Mouse (Mus musculus): ENCODE results near the gene Hist1h3b. TPM values are rescaled to one million over a fixed set of nuclear protein-coding genes. Genes with fewer than 3 reads are reported as not detected.

Hist1h3b gene
- polyA plus RNA-seq, 1 experiment from 2014 or later, result 5.8 TPM

DNA sequence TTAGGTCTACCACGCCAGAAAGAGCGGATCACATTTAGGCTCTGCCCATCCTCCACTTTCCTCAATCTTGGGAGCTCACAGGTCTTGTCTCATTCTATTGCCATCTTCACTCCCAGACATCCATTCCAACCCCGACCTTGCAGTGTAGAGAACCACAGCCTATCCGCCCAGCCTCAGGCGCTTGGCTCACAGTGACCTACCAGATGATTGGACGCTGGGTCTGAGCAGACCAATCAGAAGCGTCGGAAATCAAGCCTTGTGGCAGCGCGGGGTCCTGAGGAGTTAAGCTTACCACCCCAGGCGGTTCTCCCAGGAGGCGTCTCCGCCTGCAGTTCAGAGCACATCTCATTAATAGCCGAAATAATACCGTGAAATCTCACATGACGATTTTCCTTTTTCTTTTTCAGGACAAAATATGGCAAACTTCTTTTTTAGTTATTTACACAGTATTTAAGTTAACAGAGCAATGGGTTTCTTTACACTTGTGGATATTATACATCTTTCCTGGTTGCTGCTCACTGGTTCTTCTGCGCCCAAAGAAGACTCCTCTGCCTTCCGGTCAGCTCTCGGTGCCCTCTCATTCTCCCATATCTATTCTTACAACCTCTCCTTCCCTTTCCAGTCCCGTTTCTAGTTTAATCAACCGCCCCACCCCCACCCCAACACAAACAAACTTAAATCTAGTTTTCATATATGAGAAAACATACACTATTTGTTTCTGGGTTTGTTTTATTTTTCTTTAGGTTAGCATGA lies 20.7 kb downstream of the Hist1h3b start:
- H3K27me3 ChIP-seq (replicated peaks), result no peaks in the 10 kb centered on the region
- no peaks in the 10 kb centered on the region for H3K36me3 ChIP-seq
- no peak overlapping the region for H3K9ac ChIP-seq
- peak overlapping the region; percentile 41 for H3K4me2 ChIP-seq (replicated peaks)
- ATAC-seq (ENCODE audit: low FRiP score, low read depth), result peak; percentile 90
- no peak overlapping the region for H3K27ac ChIP-seq
- WGBS, result 32% methylated on average over 21 of the region's 21 CpGs
- H3K4me3 ChIP-seq, result no peak overlapping the region
- H3K4me1 ChIP-seq, result peaks cover 6% of the 10 kb centered on the region
- no peaks in the 10 kb centered on the region for H3K9me3 ChIP-seq

DNA sequence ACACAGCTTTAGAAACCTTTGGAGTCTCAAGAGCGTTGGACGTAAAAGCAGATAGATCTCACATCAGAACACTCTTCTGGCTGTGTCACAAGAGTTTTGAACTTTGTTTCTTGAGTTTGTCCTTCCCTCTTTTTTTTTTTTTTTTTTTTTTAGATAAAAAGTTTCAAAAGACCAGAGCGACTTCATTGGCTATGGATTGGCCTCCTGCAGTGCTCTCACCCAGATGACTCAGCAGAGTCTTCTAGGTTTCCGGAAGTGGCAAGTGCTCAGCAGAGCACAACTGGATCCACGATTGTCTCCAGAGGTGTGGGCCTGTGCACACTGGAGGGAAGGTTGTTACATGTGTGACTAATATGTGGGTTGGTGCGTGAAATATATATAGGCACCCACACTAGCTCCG lies 26.3 kb downstream of the Hist1h3b start:
- Histone ChIP-seq H3K9me3 (no peaks in the 10 kb centered on the region), H3K27me3 (replicated peaks) (no peaks in the 10 kb centered on the region), H3K9ac (no peak overlapping the region), H3K4me2 (replicated peaks) (no peak overlapping the region), H3K4me3 (no peak overlapping the region), H3K27ac (no peak overlapping the region), H3K36me3 (no peaks in the 10 kb centered on the region), H3K4me1 (no peaks in the 10 kb centered on the region)
- 92% methylated on average over 7 of the region's 7 CpGs for WGBS
- no peak for ATAC-seq (ENCODE audit: low FRiP score, low read depth)

DNA sequence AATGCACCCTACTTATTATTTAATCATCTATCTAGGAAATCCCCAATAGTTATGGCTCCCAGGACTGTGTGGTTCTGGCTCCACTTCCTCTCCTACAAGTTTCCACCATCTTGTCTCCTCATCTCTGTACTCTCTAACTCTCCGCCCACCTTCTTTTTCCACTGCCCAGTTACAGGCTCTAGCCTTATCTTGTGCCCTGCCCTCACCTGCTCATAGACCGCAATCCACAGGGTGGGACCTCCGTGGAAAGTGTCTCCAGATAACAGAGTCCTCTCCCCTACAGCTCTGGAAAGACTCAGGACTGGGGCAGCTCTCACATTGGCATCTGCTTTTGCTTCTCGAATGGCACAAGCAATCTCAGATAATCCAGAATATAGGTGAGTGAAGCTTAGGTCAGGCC lies 27.0 kb downstream of the Hist1h3b start:
- ATAC-seq (ENCODE audit: low FRiP score, low read depth), result no peak
- no peak overlapping the region for H3K4me2 ChIP-seq (replicated peaks)
- no peak overlapping the region for H3K4me3 ChIP-seq
- H3K36me3 ChIP-seq, result no peaks in the 10 kb centered on the region
- H3K27ac ChIP-seq, result no peak overlapping the region
- WGBS, result 86% methylated on average over 4 of the region's 4 CpGs
- no peak overlapping the region for H3K9ac ChIP-seq
- H3K27me3 ChIP-seq (replicated peaks), result no peaks in the 10 kb centered on the region
- H3K4me1 ChIP-seq, result no peaks in the 10 kb centered on the region
- H3K9me3 ChIP-seq, result no peaks in the 10 kb centered on the region

GRCm38 (mm10) chr13:23792520-23792919 lies 40.5 kb downstream of the Hist1h3b start:
- Histone ChIP-seq H3K9me3 (no peaks in the 10 kb centered on the region), H3K4me1 (no peaks in the 10 kb centered on the region), H3K36me3 (no peaks in the 10 kb centered on the region), H3K4me2 (replicated peaks) (no peak overlapping the region), H3K4me3 (no peak overlapping the region), H3K27me3 (replicated peaks) (no peaks in the 10 kb centered on the region), H3K27ac (no peak overlapping the region), H3K9ac (no peak overlapping the region)
- ATAC-seq (ENCODE audit: low FRiP score, low read depth), result peak; percentile 58; the same call in 1 of the 2 replicates
- WGBS, result 48% methylated on average over 2 of the region's 2 CpGs

- no peaks in the 10 kb centered on the region for H3K9me3 ChIP-seq
- no peak overlapping the region for H3K27ac ChIP-seq
- ATAC-seq (ENCODE audit: low FRiP score, low read depth), result no peak
- H3K27me3 ChIP-seq (replicated peaks), result no peaks in the 10 kb centered on the region
- no peak overlapping the region for H3K4me3 ChIP-seq
- H3K4me2 ChIP-seq (replicated peaks), result no peak overlapping the region
- no peaks in the 10 kb centered on the region for H3K36me3 ChIP-seq
- H3K9ac ChIP-seq, result no peak overlapping the region
- WGBS, result 83% methylated on average over 5 of the region's 5 CpGs
- no peaks in the 10 kb centered on the region for H3K4me1 ChIP-seq
These were observed 47.3 kb downstream of the Hist1h3b start for GRCm38 (mm10) chr13:23799405-23799804.

Small RNA genes lying within 50 kb of the gene (microRNA-seq; reads per million reads assigned to microRNA genes)
- not detected for gene Gm44314
- not detected for gene Gm44484

Other genes with a start within 250 kb of the Hist1h3b start
- 4.6 and 6.6 TPM in 2 replicates for gene Hist1h4h, start 221.2 kb upstream of the Hist1h3b start, polyA plus RNA-seq (2016; fragmentation: Nextera tagmentation; extraction: Ambion mirVana)
- 2.7 and 5.6 TPM in 2 replicates for gene Hist1h2af, start 218.4 kb upstream of the Hist1h3b start, polyA plus RNA-seq (2016; fragmentation: Nextera tagmentation; extraction: Ambion mirVana)
- 3.0 and 5.4 TPM in 2 replicates for gene Hist1h3g, start 216.8 kb upstream of the Hist1h3b start, polyA plus RNA-seq (2016; fragmentation: Nextera tagmentation; extraction: Ambion mirVana)
- gene Hist1h2bh, start 208.9 kb upstream of the Hist1h3b start, polyA plus RNA-seq (2016; fragmentation: Nextera tagmentation; extraction: Ambion mirVana), result 0.63 TPM in 2 replicates
- 0.60 and 0.63 TPM in 2 replicates for gene Hist1h3f, start 208.2 kb upstream of the Hist1h3b start, polyA plus RNA-seq (2016; fragmentation: Nextera tagmentation; extraction: Ambion mirVana)
- 0.79 and 1.00 TPM in 2 replicates for gene Hist1h4f, start 200.6 kb upstream of the Hist1h3b start, polyA plus RNA-seq (2016; fragmentation: Nextera tagmentation; extraction: Ambion mirVana)
- 0.30 and 0.37 TPM in 2 replicates for gene Hist1h1d, start 199.0 kb upstream of the Hist1h3b start, polyA plus RNA-seq (2016; fragmentation: Nextera tagmentation; extraction: Ambion mirVana)
- 5.1 and 7.4 TPM in 2 replicates for gene Hist1h3e, start 189.9 kb upstream of the Hist1h3b start, polyA plus RNA-seq (2016; fragmentation: Nextera tagmentation; extraction: Ambion mirVana)
- gene Hist1h2ae, start 181.0 kb upstream of the Hist1h3b start, polyA plus RNA-seq (2016; fragmentation: Nextera tagmentation; extraction: Ambion mirVana), result 52.5 and 96.7 TPM in 2 replicates
- 8.8 and 11.8 TPM in 2 replicates for gene Hist1h2bg, start 180.9 kb upstream of the Hist1h3b start, polyA plus RNA-seq (2016; fragmentation: Nextera tagmentation; extraction: Ambion mirVana)
- 3.4 and 6.6 TPM in 2 replicates for gene Hist1h2bf, start 178.1 kb upstream of the Hist1h3b start, polyA plus RNA-seq (2016; fragmentation: Nextera tagmentation; extraction: Ambion mirVana)
- gene Hist1h2ad, start 177.9 kb upstream of the Hist1h3b start, polyA plus RNA-seq (2016; fragmentation: Nextera tagmentation; extraction: Ambion mirVana), result 0.86 and 2.8 TPM in 2 replicates
- 3.8 and 4.9 TPM in 2 replicates for gene Hist1h3d, start 176.5 kb upstream of the Hist1h3b start, polyA plus RNA-seq (2016; fragmentation: Nextera tagmentation; extraction: Ambion mirVana)
- gene Hist1h4d, start 170.7 kb upstream of the Hist1h3b start, polyA plus RNA-seq (2016; fragmentation: Nextera tagmentation; extraction: Ambion mirVana), result 65.8 and 97.5 TPM in 2 replicates
- 1.9 and 2.1 TPM in 2 replicates for gene Hist1h2be, start 131.1 kb upstream of the Hist1h3b start, polyA plus RNA-seq (2016; fragmentation: Nextera tagmentation; extraction: Ambion mirVana)
- gene Hist1h1e, start 129.7 kb upstream of the Hist1h3b start, polyA plus RNA-seq (2016; fragmentation: Nextera tagmentation; extraction: Ambion mirVana), result 12.8 and 20.3 TPM in 2 replicates
- gene Hist1h2ac, start 68.3 kb upstream of the Hist1h3b start, polyA plus RNA-seq (2016; fragmentation: Nextera tagmentation; extraction: Ambion mirVana), result 0.66 and 0.74 TPM in 2 replicates
- gene Hist1h2bc, start 68.1 kb upstream of the Hist1h3b start, polyA plus RNA-seq (2016; fragmentation: Nextera tagmentation; extraction: Ambion mirVana), result 28.0 and 29.4 TPM in 2 replicates
- gene Hist1h1t, start 56.5 kb upstream of the Hist1h3b start, polyA plus RNA-seq (2016; fragmentation: Nextera tagmentation; extraction: Ambion mirVana), result 0.23 TPM in 1 of 2 replicates, not detected in the other
- 5.1 and 7.8 TPM in 2 replicates for gene Hist1h4c, start 53.8 kb upstream of the Hist1h3b start, polyA plus RNA-seq (2016; fragmentation: Nextera tagmentation; extraction: Ambion mirVana)
- 3.9 TPM in 2 replicates for gene Hfe, start 41.4 kb upstream of the Hist1h3b start, polyA plus RNA-seq (2016; fragmentation: Nextera tagmentation; extraction: Ambion mirVana)
- 13.3 and 13.6 TPM in 2 replicates for gene Hist1h1c, start 13.5 kb upstream of the Hist1h3b start, polyA plus RNA-seq (2016; fragmentation: Nextera tagmentation; extraction: Ambion mirVana)
- gene Hist1h3c, start 6.7 kb upstream of the Hist1h3b start, polyA plus RNA-seq (2016; fragmentation: Nextera tagmentation; extraction: Ambion mirVana), result 6.8 and 7.4 TPM in 2 replicates
- gene Hist1h2bb, start 5.5 kb upstream of the Hist1h3b start, polyA plus RNA-seq (2016; fragmentation: Nextera tagmentation; extraction: Ambion mirVana), result 1.3 and 1.7 TPM in 2 replicates
- gene Hist1h2ab, start 1.1 kb upstream of the Hist1h3b start, polyA plus RNA-seq (2016; fragmentation: Nextera tagmentation; extraction: Ambion mirVana), result 28.5 and 44.2 TPM in 2 replicates
- 4.5 and 6.1 TPM in 2 replicates for gene Hist1h4b, start 4.7 kb downstream of the Hist1h3b start, polyA plus RNA-seq (2016; fragmentation: Nextera tagmentation; extraction: Ambion mirVana)
- gene Hist1h4a, start 9.0 kb downstream of the Hist1h3b start, polyA plus RNA-seq (2016; fragmentation: Nextera tagmentation; extraction: Ambion mirVana), result 1.0 TPM in 1 of 2 replicates, not detected in the other
- gene Hist1h3a, start 10.1 kb downstream of the Hist1h3b start, polyA plus RNA-seq (2016; fragmentation: Nextera tagmentation; extraction: Ambion mirVana), result 3.5 and 3.6 TPM in 2 replicates
- gene Hist1h1a, start 11.4 kb downstream of the Hist1h3b start, polyA plus RNA-seq (2016; fragmentation: Nextera tagmentation; extraction: Ambion mirVana), result 1.5 and 3.0 TPM in 2 replicates
- not detected in 2 replicates for gene Trim38, start 17.6 kb downstream of the Hist1h3b start, polyA plus RNA-seq (2016; fragmentation: Nextera tagmentation; extraction: Ambion mirVana)
- not detected in 2 replicates for gene Slc17a2, start 54.7 kb downstream of the Hist1h3b start, polyA plus RNA-seq (2016; fragmentation: Nextera tagmentation; extraction: Ambion mirVana)
- 0.18 TPM in 1 of 2 replicates, not detected in the other for gene Slc17a3, start 87.2 kb downstream of the Hist1h3b start, polyA plus RNA-seq (2016; fragmentation: Nextera tagmentation; extraction: Ambion mirVana)
- gene Slc17a1, start 115.5 kb downstream of the Hist1h3b start, polyA plus RNA-seq (2016; fragmentation: Nextera tagmentation; extraction: Ambion mirVana), result not detected in 2 replicates
- 0.14 and 0.37 TPM in 2 replicates for gene Slc17a4, start 162.7 kb downstream of the Hist1h3b start, polyA plus RNA-seq (2016; fragmentation: Nextera tagmentation; extraction: Ambion mirVana)
- gene Hist1h2ba, start 181.9 kb downstream of the Hist1h3b start, polyA plus RNA-seq (2016; fragmentation: Nextera tagmentation; extraction: Ambion mirVana), result not detected in 2 replicates
- gene Hist1h2aa, start 182.2 kb downstream of the Hist1h3b start, polyA plus RNA-seq (2016; fragmentation: Nextera tagmentation; extraction: Ambion mirVana), result not detected in 2 replicates
- gene Scgn, start 238.9 kb downstream of the Hist1h3b start, polyA plus RNA-seq (2016; fragmentation: Nextera tagmentation; extraction: Ambion mirVana), result 0.50 and 0.79 TPM in 2 replicates

Measured in neural tube, embryonic 12.5 days (tissue).